Mouse (Mus musculus) embryonic facial prominence, embryonic 11.5 days (tissue): ENCODE data around the gene Gm10188. TPM values are rescaled to one million over a fixed set of nuclear protein-coding genes. Genes with fewer than 3 reads are reported as not detected.

Experiments
- ATAC-seq: fragments of 200-750 bp; cut with Nextera tagmentation; replicated peaks from 2 replicates; pipeline ENCODE4 v1.8.0; 2017; ENCODE audit warnings: low read depth; ENCODE audit not compliant: insufficient number of reproducible peaks, low FRiP score, low TSS enrichment
- DNase-seq: peaks from one replicate; pipeline ENCODE4 v3.0.0-alpha.2; 2015; ENCODE audit warnings: low spot score
- H3K27ac ChIP-seq: fragments of 300-500 bp; sonication (generic); replicated peaks from 2 replicates; pipeline ENCODE4 v1.5.1; 2014; ENCODE audit warnings: mild to moderate bottlenecking, low read depth, low read length, control low read depth
- H3K27me3 ChIP-seq: fragments of 300-500 bp; sonication (generic); 2 replicates; pipeline ENCODE4 v1.6.1; 2014; ENCODE audit warnings: mild to moderate bottlenecking, low read length, moderate library complexity, mixed read lengths; ENCODE audit not compliant: control insufficient read depth, insufficient read depth
- H3K36me3 ChIP-seq: fragments of 300-500 bp; sonication (generic); replicated peaks from 2 replicates; pipeline ENCODE4 v1.6.1; 2014; ENCODE audit warnings: low read depth, mild to moderate bottlenecking, low read length, moderate library complexity, mixed read lengths; ENCODE audit not compliant: control insufficient read depth, insufficient read depth
- H3K4me1 ChIP-seq: fragments of 300-500 bp; sonication (generic); 2 replicates; pipeline ENCODE4 v1.6.1; 2014; ENCODE audit warnings: low read length, mixed read lengths; ENCODE audit not compliant: control insufficient read depth, insufficient read depth
- H3K4me2 ChIP-seq: fragments of 300-500 bp; sonication (generic); 2 replicates; pipeline ENCODE4 v1.6.1; 2014; ENCODE audit warnings: low read depth, mild to moderate bottlenecking, control low read depth, low read length, moderate library complexity
- H3K4me3 ChIP-seq: fragments of 300-500 bp; sonication (generic); 2 replicates; pipeline ENCODE4 v1.5.1; 2014; ENCODE audit warnings: low read depth, low read length, control low read depth
- H3K9ac ChIP-seq: fragments of 300-500 bp; sonication (generic); replicated peaks from 2 replicates; pipeline ENCODE4 v1.6.1; 2014; ENCODE audit warnings: mild to moderate bottlenecking, control low read depth, low read length
- H3K9me3 ChIP-seq: fragments of 300-500 bp; sonication (generic); replicated peaks from 2 replicates; pipeline ENCODE4 v1.6.1; 2016; ENCODE audit warnings: mild to moderate bottlenecking, low read length, inconsistent platforms, mixed read lengths; ENCODE audit not compliant: control insufficient read depth
- WGBS: fragments of 180-500 bp; shearing (Covaris S2); extraction: QIAGEN DNeasy Blood & Tissue Kit; methylation state at CpG from one replicate; pipeline ENCODE4 v1.1.7; 2014; 5-methylcytosine and 5-hydroxymethylcytosine counted together
- polyA plus RNA-seq: library from polyadenylated mRNA; unstranded; fragments of >200 nt; fragmentation: Nextera tagmentation; extraction: Ambion mirVana; gene quantifications from 2 replicates; pipeline ENCODE4 v1.2.1, GENCODE M21; 2014

Gm10188 gene
- polyA plus RNA-seq, 1 experiment from 2014 or later: not detected

DNA sequence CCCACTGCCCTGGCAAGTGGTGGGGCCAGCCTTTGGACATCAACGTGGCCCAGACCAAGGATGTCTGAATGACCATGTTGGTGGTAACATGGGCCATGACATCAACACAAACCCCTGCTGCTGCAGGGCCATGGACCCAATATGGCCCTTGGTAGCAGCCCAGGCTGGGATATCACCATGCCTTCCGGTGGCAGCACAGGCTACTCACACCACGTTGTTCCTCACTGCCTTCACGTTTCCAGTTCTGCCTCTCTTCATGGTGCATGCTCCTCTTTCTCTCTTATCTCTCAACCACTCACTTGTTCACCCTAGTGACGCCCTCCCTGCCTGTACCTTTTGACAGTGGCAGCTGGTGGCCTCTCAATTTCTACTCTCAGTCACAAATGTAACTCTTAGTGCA is 15.4 kb upstream of the Gm10188 start:
- DNase-seq (no peak), ATAC-seq (no peak)
- no peaks in the 10 kb centered on the region for H3K27me3 ChIP-seq
- no peak overlapping the region for H3K4me2 ChIP-seq
- no peaks in the 10 kb centered on the region for H3K4me1 ChIP-seq
- 84% methylated on average over 5 of the region's 5 CpGs for WGBS
- no peak overlapping the region for H3K9ac ChIP-seq
- no peaks in the 10 kb centered on the region for H3K9me3 ChIP-seq
- no peak overlapping the region for H3K27ac ChIP-seq
- no peak overlapping the region for H3K4me3 ChIP-seq
- H3K36me3 ChIP-seq: no peaks in the 10 kb centered on the region

DNA sequence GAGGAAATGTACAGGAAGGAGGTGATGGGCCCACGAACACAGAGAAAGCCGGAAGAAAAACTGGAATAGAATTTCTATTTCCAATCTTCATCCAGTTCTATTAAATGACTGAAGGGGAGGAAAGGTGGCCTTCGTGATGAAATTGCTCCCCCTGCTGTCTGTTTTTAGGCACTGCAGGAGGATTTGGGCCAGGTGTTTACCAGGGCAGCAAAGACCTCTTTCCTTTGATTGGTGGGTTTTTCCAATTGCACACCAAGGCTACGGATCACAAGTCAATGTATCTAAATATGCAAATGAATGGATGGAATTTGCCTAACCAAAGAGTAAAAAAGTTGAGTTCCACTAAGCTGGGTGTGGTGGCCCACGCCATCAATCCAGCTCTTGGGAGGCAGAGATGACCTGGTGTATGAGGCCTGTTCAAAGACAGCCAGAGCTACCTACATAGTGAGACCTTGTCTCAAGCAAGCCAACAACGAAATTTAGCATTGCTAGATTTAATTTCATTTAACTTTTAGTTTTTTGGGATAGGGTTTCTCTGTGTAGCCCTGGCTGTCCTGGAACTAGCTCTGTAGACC is 8.1 kb upstream of the Gm10188 start:
- Histone ChIP-seq H3K9me3 (no peaks in the 10 kb centered on the region), H3K4me2 (no peak overlapping the region), H3K4me3 (no peak overlapping the region), H3K27me3 (no peaks in the 10 kb centered on the region), H3K9ac (no peak overlapping the region), H3K4me1 (no peaks in the 10 kb centered on the region), H3K36me3 (no peaks in the 10 kb centered on the region), H3K27ac (no peak overlapping the region)
- WGBS: 28% methylated on average over 6 of the region's 6 CpGs
- peak; percentile 78 for DNase-seq
- ATAC-seq: no peak

DNA sequence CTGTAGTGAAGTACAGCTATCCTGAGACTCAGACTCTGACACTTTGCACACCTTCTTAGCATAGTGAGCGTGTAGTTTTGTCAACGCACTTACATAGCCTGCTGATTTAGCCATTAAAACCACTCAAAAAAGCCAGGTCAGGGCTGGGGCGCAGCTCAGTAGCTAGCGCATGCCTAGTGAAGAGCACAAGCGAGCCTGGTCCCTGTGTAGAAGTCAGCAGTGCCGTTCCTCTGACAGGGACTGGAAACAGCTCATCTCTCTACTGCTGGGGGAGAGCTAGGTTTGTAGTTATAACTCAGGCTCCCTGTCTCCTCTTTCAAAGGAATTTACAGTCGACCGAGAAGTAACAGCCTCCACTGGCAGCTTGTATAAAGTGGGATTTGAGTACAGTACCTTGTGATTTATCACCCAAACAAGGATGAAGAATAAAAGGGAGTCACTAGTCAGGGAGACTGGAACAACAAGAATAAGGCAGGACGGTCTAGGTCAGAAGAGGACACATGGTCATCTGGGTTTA is 5.2 kb upstream of the Gm10188 start:
- Histone ChIP-seq H3K9ac (no peak overlapping the region), H3K27me3 (no peaks in the 10 kb centered on the region), H3K9me3 (no peaks in the 10 kb centered on the region), H3K4me1 (no peaks in the 10 kb centered on the region), H3K4me3 (no peak overlapping the region), H3K36me3 (no peaks in the 10 kb centered on the region), H3K27ac (no peak overlapping the region), H3K4me2 (no peak overlapping the region)
- no peak for ATAC-seq
- no peak for DNase-seq
- 71% methylated on average over 9 of the region's 9 CpGs for WGBS

DNA sequence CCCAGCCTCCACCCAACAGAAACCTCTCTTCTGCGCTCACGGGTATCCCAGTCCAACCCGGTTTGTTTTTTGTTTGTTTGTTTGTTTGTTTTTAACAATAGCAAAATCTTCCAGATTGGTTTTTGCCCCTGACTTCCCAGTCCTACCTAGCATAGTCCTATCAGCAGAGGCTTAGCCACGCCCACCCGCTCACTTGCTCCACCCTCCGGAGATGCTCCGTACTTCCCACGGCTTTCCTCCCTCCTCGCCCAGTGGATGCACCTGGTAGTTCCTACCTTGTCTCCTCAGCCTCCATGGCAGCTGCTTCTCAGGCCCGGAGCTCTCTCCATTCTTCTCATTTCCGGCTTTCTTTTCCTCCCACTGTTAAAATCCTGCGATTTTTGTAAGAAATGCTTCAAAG is 4.0 kb upstream of the Gm10188 start:
- no peaks in the 10 kb centered on the region for H3K9me3 ChIP-seq
- no peaks in the 10 kb centered on the region for H3K4me1 ChIP-seq
- no peak overlapping the region for H3K9ac ChIP-seq
- no peak for ATAC-seq
- H3K4me3 ChIP-seq: no peak overlapping the region
- H3K27me3 ChIP-seq: no peaks in the 10 kb centered on the region
- H3K27ac ChIP-seq: no peak overlapping the region
- no peaks in the 10 kb centered on the region for H3K36me3 ChIP-seq
- 18% methylated on average over 12 of the region's 12 CpGs for WGBS
- no peak overlapping the region for H3K4me2 ChIP-seq
- peak; percentile 63 for DNase-seq

DNA sequence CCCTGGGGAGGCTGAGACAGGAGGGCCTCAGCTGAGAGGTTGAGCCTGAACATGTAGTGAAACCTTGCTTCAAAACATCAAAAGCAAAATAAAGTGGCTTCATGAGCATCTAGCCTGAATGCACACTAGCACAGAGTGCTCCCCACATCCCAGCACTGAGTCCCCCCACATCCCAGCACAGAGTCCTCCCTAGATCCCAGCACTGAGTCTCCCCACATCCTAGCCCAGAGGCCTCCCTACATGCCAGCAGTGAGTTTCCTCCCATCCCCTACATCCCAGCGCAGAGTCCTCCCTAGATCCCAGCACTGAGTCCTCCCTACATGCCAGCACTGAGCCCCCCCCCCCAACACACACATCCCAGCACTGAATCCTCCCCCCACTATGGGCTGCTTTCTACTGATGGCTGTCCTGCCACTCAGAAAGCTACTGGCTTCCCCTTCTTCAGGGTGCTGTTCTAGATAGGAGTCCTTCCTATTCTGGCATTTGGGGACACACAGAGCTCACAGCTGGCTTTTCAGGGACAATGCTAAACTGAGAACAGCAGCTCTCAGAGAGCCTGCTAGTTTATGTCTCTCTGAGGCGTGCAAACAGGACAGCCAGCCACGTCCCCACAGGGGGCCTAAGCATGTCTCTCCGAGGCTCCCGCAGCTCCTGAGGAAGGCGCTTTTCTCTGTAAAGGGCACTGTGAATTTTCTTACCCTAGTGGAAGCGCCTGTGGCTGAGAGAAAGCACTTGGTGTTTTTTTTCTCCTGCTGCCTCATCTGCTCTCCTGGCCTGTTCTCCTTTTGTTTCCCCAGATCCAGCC is 2.1 kb upstream of the Gm10188 start:
- H3K27ac ChIP-seq: no peak overlapping the region

DNA sequence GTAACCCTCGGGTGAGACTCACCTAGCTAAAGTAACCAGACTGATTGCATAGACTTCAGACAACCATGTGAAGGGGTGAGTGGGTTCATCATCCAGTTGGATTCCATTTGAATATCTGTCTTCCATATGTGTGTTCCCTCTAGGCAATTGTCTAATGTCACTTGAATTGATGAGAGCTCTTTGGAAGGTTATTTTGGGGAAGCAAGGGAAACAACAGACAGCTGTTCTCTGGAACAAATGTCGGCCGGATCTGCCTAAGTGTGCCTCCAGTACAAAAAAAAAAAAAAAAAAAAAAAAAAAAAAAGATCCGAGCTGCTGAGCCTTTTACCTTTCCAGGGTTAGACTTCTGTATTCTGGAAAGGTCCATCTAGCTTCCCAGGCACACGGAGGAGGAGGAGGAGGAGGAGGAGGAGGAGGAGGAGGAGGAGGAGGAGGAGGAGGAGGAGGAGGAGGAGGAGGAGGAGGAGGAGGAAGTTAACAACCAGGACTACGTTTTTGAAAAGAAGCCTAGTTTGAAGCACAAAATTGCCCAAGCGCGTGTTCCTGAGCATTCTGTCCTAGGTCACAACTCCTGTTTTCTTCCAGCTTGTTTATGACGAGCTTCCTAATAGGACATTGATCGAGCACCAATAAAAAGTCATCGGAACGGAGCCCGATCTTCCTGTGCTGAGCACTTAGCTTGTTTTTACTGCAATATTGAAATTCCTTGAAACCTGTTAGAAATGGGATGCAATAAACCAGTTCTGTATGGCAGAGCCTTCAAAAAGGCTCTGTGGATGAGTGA is 3.1 kb downstream of the Gm10188 start:
- Histone ChIP-seq H3K4me1 (no peaks in the 10 kb centered on the region), H3K27me3 (no peaks in the 10 kb centered on the region), H3K9me3 (no peaks in the 10 kb centered on the region), H3K36me3 (no peaks in the 10 kb centered on the region), H3K4me3 (no peak overlapping the region), H3K9ac (no peak overlapping the region), H3K4me2 (no peak overlapping the region), H3K27ac (no peak overlapping the region)
- 74% methylated on average over 13 of the region's 13 CpGs for WGBS
- ATAC-seq (no peak), DNase-seq (no peak)

More for the DNA sequence above, 2.1 kb upstream of the Gm10188 start:
- 27% methylated on average over 7 of the region's 7 CpGs for WGBS
- H3K27me3 ChIP-seq: no peaks in the 10 kb centered on the region
- H3K36me3 ChIP-seq: no peaks in the 10 kb centered on the region
- ATAC-seq (no peak), DNase-seq (no peak)
- no peak overlapping the region for H3K9ac ChIP-seq
- no peak overlapping the region for H3K4me3 ChIP-seq
- H3K9me3 ChIP-seq: no peaks in the 10 kb centered on the region
- no peak overlapping the region for H3K4me2 ChIP-seq
- H3K4me1 ChIP-seq: no peaks in the 10 kb centered on the region

DNA sequence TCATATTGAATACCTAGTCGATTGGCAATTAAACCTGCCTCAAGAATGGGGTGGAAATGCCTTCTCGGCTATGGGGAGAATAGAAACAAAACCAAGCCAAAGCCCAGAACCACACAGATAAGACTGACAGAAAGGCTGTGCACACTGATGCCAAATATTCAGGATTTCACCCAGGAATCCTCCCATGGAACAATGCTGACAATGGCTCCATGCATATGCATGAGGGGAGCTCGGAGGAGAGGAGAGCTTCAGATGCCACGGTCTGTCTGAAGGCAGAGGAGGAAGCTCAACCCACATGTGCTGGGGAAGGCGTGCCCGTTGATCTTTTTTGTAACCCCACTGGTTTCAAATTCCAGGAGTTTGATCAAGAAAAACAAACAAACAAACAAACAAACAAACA is 7.4 kb downstream of the Gm10188 start:
- H3K27ac ChIP-seq: no peak overlapping the region

DNA sequence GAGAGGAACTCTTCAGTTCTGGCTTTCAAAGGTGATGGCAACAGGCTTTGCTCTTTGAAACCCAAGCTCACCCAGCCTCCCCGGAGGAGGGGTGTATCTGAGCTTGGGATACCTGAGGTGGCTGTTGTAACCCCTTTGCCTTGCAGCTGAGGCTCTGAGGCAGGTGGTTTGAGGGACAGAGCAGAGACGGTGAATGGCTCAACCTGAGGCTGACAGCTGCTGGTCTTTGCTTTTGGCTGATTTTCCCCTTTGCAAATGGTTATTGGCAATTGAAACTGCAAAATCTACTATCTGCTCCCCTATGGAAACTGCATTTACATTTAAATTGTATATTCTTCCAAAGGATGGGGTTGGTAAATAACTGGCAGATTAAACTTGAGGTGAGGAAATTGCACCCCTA is 7.9 kb downstream of the Gm10188 start:
- no peaks in the 10 kb centered on the region for H3K4me1 ChIP-seq
- no peaks in the 10 kb centered on the region for H3K9me3 ChIP-seq
- no peak overlapping the region for H3K4me2 ChIP-seq
- H3K4me3 ChIP-seq: no peak overlapping the region
- DNase-seq (no peak), ATAC-seq (no peak)
- H3K27me3 ChIP-seq: no peaks in the 10 kb centered on the region
- no peak overlapping the region for H3K9ac ChIP-seq
- no peak overlapping the region for H3K27ac ChIP-seq
- 35% methylated on average over 2 of the region's 2 CpGs for WGBS
- H3K36me3 ChIP-seq: no peaks in the 10 kb centered on the region

More for the DNA sequence above, 7.4 kb downstream of the Gm10188 start:
- H3K4me2 ChIP-seq: no peak overlapping the region
- no peak overlapping the region for H3K4me3 ChIP-seq
- H3K27me3 ChIP-seq: no peaks in the 10 kb centered on the region
- H3K4me1 ChIP-seq: no peaks in the 10 kb centered on the region
- no peak for DNase-seq
- H3K36me3 ChIP-seq: no peaks in the 10 kb centered on the region
- no peaks in the 10 kb centered on the region for H3K9me3 ChIP-seq
- ATAC-seq: no peak
- 35% methylated on average over 6 of the region's 6 CpGs for WGBS
- H3K9ac ChIP-seq: no peak overlapping the region
